Mouse (Mus musculus) lung, postnatal 14 days (tissue): ENCODE results near the gene Aoc2.
"Not testable (repeated sequence)": the region's sequence is repeated elsewhere in the genome, so short reads cannot be mapped to it uniquely, and the experiment has no call there.

Experiments
- DNase-seq: peaks from one replicate; pipeline ENCODE4 v3.0.0; 2021

The Aoc2 gene

DNA sequence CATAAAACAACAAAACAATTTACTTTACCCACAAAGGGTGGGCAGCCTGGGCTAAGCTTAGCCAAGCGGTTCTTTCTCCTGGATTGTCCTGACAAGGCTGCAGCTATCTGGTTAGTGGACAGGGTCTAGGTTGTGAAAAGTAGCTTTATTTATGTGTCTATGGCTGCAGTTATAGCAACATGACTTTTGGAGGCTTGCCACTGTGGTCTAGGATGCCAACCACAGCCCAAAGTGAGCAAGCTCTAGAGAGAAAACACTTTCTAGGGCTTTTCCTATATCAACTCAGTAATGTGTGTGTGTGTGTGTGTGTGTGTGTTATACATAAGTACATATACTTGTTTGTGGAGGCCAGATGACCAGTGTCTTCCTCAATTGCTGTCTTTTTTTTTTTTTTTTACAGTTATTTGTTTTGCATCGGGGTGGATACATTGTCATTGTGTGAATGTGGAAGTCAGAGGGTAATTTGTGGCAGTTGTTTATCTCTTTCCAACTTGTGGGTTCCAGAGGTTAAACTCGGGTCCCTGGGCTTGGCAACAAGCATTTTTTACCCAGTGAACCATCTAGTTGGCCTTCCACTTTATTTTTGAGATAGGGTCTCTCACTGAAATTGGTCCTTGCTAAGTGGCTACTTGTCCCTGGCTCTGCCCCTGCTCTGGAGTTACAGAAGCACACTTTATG, 32.8 kb downstream of the Aoc2 start:
- DNase-seq: no peak

DNA sequence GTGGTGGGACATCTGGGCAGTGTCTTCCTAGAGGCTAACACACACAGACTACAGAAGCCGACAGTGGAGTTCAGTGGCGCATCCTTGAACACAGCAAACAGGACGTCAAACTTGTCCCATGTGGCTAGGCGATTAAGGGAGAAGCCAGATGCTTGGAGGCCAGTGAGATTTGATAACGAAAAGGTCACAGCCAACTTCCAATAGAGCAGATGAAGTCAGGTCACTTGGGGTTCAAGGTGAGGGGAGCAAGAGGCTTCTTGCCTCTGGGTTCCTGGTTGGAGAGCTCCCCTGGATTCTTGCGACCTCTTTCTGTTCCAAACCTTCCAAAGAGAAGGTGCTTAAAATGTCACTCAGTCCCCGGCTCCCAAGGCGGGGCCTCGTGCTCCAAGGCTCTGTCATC, 34.9 kb downstream of the Aoc2 start:
- no peak for DNase-seq

- peak; percentile 27 for DNase-seq
Measured at GRCm38 (mm10) chr11:101360651-101361113, 35.8 kb downstream of the Aoc2 start.

GRCm38 (mm10) chr11:101364531-101364931, 39.7 kb downstream of the Aoc2 start:
- DNase-seq: no peak

- DNase-seq: no peak
Measured at GRCm38 (mm10) chr11:101367326-101367935, 42.6 kb downstream of the Aoc2 start, which contains the start of gene G6pc. G6pc (plus strand) TSS chr11:101367561.

DNA sequence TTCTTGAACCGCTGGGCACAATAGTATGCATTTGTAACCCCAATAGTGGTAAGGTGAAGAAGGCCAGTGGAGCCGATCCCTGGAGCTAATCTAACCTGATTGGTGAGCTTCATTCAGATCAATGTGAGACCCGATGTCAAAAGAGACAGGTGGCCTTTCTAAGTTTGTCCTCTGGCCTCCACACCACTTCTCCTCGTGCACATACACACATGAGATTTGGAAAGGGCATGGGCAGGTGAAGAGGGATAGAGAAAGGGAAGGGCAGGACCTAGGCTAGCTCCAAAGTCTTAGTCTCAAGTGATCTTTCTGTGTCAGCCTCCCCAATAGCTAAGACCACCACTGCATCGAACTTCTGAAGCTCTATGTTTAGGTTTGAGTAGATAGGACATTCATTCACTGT, 45.3 kb downstream of the Aoc2 start:
- no peak for DNase-seq

- no peak for DNase-seq
Measured at GRCm38 (mm10) chr11:101374421-101374938, 49.6 kb downstream of the Aoc2 start.

- not testable (repeated sequence) for DNase-seq
Measured at GRCm38 (mm10) chr11:101378196-101378595, 53.3 kb downstream of the Aoc2 start.

DNA sequence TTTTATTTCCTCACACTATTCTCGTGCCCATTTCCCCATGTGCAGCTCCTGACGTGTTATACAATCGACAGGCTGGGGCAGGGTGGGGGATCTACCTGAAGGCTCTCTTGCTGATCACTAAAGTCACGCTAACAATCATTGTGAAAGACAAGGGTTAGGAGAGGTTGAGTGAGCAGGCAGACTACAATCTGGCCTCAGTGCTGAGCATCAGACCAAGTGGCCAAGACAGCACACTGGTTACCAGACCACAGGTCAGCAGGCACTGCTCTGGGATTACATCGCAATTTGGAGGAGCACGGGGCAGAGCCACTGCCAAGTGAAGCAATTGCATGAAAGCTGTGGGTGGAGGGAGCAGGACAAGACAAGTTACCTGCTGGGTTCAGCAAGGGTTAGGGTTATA, 54.1 kb downstream of the Aoc2 start:
- no peak for DNase-seq
